Mouse (Mus musculus) urinary bladder, postnatal 25 days (tissue): Measurements from ENCODE around the gene Ndrg2.
"Not testable (repeated sequence)": the region's sequence is repeated elsewhere in the genome, so short reads cannot be mapped to it uniquely, and the experiment has no call there.

Experiments used
- DNase-seq: peaks from one replicate; pipeline ENCODE4 v3.0.0; 2022; ENCODE audit warnings: low spot score

The Ndrg2 gene

DNA sequence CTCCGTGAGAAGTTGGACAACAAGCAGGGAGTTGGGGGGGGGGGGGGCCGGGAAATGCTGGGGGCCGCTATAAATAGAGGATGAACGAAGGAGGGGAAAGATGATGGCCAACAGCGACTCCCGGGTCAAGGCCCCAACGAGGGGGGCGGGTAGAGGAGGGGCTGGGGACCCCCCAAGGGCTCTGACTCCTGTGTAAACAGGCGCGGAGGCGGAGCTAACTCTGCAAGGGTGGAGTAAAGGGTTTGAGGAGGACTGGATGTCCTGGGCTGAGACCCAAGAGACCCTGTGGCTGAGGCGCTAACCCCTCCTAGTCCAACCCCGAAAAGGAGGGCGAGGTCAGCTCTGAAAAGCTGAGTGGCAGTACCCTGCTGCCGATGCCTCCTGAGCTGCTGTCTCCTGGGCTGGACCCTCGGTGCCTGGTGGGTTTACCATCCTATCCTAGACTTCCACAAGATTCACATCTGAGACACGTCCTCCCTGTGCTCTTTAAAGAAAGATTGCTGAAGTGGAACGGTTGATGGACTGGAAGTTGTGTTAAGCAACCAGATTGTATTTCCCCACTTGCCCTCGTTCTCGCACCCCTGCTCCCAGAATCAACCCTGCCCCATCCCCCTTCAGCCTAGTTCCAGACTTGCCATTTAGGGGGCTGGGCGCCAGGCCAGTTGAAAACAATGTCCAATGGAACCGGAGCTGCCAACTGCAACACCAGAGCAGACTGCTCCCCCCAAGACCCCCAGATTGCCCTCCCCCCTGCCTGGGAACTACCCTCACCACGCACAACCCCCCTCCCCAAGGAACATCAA, at the start of gene Ndrg2:
Gene Ndrg2, minus strand, starts transcription at position 199 of the 803 bp plus-strand sequence.
- no peak for DNase-seq

DNA sequence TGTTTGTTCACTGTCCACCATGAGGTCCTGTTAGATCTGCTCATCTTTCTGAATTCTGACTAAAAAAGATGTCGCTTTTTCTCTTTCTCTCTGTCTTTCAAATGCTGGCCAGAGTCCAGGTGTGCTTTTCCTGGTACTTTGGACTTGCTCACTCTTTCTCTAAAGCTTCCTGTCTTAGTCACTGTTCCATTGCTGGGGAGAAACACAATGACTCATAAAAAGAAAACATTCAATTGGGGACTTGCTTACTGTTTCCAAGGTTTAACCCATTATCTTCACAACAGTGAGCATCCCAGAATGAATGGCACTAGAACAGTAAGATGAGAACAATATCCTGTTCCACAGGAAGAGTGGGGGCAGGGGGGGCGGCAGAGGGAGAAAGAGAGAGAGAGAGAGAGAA, 46.4 kb upstream of the Ndrg2 start:
- no peak for DNase-seq

DNA sequence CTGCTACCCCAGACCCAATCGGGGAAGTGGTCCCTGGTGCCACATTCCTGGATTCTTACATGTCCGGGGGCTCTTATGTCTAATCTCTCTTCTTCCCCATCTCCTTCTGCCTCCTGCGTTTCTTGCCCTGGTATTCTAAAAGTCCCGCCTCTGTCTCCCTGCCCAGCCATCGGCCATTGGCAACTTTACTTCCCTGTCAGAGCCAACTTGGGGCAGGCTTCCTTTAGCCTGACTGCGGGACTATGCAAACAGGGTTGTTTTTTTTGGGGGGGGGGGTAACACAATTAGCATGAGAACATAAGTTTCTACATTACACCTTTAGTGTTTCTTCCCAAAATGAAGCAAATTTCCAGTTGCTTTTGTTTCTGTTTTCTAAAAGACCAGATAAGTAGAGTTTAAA, 29.4 kb upstream of the Ndrg2 start:
- no peak for DNase-seq

DNA sequence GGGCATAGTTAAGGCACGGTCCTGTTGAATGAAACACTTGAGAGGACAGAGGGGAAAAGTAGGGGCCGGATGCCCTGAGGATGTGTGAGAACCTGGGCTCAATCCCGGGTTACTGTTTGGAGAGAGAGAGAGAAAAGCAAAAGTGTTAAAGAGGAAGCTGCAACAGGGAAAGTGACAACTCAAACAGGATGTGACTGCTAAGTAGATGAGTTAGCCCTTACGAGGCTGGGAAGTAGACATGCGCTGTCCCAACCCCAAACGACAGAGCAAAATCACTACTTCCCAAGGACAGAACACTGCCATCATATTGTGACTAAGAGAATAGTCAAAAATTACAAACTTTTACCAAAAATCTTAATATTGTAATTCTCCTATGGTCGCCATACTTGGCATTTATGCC, 28.3 kb upstream of the Ndrg2 start:
- no peak for DNase-seq

DNA sequence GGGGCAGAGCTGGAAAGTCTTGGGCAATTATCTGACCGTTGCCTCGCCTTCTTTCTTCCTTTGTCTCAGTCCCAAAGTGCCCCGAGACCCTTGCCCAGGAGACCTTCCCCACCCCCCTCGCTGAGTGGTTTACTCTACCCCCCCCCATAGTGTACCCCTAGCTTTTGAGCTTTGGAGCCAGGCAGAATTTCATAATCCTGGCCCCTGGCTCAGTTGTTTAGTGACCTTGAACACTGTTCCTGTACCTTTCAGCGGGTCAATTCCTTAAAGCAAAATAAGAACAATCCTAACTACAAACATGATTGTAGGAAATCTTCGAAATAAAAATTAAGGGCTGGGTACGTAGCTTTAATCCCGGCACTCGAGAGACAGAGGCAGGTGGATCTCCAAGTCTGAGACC, 27.6 kb upstream of the Ndrg2 start:
- no peak for DNase-seq

DNA sequence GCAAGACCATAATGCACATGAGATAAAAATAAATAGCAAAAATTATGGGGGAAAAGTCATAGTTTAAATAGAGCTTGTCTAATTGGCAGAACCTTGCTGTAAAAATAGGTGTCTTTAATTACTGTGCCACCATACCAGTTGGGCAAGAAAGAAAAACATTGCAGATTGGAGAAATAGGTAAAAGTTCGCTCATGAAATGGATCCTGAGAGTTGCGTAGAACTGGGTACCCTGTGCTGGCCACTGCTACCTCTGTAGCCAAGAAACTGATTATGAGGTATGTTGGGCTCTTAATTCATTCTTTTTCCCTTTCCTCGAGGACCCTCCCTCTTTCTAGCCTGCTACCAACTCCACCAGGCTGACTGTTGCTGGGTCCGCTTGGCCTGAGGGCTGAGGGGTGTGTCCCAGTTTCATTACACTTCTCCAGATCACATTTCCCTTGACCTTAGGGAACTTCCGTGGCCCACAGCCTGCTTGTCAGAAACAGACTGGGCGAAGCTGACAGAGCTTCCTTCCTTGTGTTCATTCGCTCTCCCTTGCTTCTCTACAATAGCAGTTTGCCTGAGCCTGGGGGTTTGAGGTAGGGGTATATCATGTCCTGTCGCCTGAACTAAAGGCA, 27.1 kb upstream of the Ndrg2 start:
- no peak for DNase-seq

DNA sequence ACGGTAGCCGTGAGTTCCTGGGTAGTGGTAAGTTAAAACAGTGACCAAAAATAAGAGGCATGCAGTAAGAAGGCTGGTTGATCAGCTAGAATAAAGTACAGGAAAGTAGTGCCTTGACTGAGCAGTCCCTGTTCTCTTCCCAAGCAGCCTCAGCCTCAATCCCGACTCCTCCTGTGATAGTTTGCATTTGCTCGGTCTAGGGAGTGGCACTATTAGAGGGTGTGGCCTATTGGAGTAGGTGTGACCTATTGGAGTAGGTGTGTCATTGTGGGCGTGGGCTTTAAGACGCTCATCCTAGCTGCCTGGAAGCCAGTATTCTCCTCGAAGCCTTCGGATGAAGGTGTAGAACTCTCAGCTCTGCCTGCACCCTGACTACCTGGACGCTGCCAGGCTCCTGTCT, 25.0 kb upstream of the Ndrg2 start:
- no peak for DNase-seq

DNA sequence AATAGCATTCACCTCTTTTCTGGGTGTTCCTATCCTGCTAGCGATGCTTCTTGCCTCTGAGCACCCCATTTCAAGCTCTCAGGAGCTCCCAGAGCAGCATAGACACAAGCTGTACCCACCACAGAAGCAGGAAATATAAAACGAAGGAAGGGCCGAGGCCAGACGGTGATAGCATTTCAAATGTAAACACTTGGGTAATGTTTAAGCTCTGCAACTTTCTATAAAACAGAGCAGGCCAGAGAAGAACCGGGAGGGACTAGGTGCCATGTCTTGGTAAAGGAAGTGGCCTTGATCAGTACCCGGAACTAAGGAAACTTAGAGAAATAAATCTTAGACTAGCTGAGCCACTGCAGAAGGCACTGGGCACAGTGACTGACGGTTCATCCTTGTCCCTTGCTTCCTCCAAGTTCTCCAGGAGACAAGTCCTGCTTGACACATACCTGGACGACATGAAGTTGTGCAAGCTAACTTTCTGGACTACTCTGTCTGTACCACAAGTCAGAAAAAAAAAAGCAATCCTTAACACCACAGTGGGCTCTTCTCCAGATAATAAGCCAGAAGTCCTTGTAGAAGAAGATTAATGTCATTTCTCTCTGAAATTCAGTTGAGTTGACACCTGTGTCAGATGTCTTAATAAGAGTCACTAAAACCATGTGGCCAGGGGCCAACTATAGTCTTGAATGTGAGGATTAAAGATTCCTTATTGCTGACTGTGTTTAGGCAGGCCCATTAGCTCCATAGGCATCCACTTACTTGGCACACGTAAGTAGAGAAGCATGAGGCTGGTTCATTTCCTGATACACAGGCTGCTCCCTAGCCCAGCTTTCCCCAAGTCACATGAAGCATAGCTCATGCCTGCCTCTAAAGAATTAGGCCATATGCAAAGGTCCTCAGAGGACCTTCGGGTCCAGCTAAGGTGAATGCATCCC, 18.4 kb upstream of the Ndrg2 start:
- no peak for DNase-seq

DNA sequence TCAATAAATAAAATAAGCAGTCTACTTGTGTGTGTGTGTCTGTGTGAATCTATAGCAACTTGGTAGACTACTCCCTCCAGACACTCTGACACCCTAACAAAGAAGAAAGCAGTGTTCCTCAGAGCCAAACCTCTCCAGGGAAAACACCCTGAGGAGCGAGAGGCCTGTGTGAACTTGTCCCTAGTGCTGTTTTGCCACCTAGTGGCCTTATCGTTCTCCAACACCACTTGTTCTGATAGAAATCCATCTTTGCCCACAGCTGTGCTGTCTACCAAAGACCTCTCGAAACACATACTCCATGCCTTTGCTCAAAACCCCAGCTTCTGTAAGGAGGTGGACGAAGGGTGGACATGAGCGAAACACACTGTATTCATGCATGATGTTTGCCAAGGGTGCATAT, 16.9 kb upstream of the Ndrg2 start:
- DNase-seq: no peak

DNA sequence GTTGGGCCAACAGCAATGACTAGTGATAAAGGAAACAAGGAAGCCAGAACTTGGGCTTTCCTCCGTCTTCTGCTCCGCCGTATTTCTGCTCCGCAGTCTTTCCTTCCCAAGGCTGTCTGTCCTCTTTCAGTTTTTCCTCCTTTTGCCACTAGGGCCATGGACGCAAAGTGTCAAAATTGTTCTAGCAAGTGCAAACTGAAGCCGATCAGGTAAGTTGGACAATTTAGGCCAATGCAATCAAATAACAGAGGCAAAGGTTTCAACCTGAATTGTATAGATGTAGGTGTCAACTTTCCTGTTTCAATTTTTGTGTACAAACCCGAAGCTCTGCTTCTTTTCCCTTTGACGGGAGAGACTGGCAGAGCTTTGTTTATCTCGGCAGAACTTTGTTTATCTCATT, 16.0 kb upstream of the Ndrg2 start:
- no peak for DNase-seq

DNA sequence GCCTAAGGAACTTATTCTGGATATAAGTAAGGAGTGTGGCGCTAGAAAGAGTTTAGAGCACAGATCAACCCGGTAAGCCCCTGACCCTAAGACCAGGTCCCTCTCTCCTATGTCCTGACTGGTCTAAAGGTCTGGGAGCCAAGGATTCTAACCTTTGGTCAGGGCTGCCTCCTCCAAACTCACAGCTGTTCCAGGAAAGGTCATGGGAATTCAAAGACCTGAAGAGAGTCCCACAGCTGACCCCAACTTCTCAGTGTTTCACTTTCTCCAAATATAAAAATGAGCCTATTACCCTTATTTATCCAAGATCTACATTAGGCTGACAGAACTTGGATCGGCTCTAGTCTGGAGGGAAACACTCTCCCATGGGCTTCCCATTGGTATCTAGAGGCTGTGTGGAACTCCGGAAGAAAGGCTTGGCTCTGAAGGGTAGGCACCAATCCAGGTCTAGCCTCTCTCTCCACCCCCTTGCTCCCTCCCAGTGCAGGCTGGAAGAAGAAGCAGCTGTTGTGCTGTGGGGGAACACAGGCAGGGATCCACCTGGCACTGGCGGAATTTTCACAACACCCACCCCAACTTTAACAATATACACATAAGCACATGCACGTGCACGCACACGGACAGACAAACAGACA, 15.5 kb upstream of the Ndrg2 start:
- DNase-seq: no peak

DNA sequence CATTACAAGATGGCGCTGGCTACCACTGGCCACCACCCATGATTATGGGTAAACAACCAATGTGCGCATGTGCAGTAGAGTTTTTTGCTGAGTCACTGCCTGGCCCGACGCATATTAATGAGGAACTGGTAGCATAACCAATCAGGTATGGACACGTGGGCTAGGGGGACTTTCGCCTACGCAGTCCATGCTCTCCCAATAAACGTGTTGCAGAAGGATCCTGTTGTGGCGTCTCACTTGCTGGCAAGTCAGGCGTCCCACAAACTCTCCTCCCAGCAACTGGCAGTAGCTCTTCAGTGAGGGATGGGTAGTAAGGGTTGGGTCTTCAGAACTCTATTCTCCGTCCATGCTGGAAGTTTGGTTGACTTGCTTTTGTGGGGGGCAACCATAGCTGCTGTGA, 13.0 kb upstream of the Ndrg2 start:
- DNase-seq: not testable (repeated sequence)

DNA sequence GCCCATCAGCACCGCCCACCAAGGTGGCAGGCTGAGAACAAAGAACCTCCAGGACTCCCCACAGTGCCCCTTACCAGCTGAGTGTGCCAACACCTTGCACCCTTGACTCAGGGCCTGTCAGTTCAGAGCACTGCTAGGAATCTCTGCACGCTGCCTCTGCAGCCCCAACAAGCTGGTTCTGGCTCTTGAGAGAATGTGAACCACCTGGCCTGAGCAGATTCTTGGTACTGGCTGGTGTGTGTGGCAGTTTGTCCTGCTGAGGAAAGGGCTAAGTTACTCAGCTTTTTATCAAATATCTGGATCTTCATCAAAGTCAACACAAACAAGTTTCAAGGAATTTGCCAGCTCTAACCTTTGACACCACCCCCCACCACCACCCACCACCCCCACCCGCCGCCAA, 9.5 kb upstream of the Ndrg2 start:
- DNase-seq: no peak

DNA sequence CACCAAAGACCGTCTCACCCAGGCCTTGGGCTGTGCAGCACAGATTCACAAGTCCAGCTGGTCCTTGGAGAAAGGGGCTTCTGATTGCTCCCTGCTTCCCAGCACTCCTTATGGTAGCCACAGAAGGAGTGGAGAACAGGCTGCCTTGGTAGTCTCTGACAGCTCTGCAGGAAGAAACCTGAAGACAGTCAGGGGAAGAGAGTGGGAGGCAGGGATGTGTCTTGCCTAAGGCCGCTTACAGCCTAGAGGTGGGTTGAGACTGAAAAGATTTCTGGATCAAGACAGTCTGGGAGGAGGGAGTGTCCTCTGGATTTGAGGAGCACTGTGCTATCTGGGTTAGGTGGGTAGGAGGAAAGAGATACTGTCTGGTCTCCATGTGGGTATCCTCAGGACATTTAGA, 9.0 kb upstream of the Ndrg2 start:
- no peak for DNase-seq

DNA sequence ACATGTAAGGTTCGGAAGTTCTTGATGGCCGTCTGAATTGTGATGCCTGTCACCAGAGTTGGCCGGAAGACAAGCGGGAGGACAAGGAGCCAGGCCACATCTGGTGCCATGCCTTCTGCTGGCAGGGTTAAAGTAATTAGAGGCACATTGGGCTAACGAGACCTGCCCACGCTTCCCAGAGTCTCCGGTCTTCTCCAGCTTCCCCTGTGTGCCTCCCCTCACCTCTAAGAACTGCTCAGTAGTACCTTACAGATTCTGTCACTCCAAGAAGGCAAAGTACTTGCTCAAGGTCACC, 8.6 kb upstream of the Ndrg2 start, which contains the start of gene Rnase13:
Gene Rnase13, minus strand, starts transcription at position 203 of the 295 bp plus-strand sequence.
- DNase-seq: no peak

DNA sequence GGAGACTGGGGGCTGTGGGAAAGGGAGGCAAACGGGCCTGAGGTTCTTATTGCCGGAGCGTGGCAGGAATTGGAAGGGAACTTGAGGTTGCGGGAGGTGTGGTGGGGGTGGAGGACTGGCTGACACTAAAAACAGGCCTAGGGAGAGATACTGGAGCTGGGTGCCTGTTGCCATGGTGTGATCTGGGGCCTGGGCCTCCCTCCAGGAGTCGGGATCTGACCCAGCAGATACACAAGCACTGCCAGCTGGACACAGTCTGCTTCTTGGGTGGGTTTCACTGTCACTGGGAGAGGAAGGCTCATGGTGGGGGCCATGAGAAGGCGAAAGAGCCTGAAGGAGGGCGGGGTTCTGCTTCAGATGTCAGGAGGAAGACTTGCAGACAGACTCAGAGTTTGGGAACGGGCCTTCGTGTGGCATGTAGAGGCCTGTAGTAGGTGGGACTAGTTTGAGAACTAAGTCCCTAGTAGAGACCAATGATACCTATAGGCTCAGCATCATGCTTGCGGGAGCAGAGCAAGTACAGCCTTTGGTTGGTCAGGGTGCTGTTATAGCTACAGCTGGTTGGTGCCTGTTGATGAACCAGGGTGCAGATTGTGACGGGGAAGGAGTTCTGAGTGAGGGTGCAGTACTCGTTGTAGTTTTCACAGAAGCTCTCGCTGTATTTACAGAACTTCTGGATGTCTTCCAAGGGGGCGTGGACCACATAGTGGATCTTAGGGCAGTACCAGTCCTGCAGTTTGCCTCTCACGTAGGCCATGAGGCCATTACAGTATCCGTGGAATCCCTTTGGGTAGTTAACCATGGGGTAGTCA, 8.0 kb upstream of the Ndrg2 start:
- DNase-seq: no peak

DNA sequence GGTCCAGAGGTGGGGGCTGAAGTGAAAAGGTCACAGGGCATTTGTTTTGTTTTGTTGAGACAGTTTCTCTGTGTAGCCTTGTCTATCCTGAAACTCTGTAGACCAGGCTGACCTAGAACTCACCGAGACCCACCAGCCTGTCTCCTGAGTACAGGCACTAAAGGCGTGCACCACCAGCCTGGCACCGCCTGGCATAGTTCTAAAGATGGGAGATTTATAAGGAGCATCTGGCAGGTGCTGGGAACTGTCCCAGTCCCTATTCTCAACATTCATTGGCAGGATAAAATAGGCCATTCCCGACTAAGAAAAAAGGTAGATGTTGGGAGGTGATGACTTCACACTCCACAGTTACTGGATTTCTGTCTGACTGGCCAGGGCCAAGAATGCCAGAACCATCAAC, 5.0 kb upstream of the Ndrg2 start:
- no peak for DNase-seq

DNA sequence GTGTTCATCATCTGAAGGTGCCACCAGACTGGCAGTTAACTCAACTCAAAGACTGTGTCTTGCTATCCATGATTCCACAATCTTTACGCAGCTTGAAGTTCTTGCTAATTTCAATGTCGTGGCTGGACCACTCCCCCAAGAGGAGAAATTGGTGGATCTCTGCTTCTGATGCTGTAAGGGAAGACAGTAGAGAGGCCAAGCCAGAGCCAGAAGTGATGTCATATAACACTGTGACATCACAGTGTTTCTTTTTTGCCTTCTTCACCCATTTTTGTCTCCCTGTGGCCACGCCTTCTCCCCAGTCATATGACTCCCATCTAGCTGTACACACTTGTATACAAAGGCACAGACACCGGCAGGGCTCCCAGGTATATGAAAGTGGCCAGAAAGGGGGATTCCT, 4.2 kb upstream of the Ndrg2 start, which contains the start of gene Tppp2:
Gene Tppp2, plus strand, starts transcription at position 301 of the 400 bp plus-strand sequence.
- no peak for DNase-seq

DNA sequence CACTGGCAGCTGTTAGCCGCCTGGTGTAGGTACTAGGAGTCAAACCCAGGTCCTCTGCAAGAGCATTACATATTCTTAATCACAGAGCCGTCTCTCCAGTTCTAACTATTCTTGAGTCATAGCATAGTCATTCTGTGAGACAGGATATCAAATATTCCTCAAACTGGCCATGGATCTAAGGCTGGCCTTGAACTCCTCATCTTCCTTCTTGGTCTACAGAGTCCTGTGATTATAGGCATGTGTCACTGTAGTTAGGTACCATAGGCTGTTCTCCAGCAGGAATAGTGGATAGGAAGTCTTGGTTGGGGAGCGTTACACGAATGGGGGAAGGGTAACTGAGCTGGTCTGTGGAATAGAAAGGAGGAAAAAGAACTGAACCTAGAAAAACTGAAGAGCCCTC, 2.6 kb upstream of the Ndrg2 start:
- no peak for DNase-seq

DNA sequence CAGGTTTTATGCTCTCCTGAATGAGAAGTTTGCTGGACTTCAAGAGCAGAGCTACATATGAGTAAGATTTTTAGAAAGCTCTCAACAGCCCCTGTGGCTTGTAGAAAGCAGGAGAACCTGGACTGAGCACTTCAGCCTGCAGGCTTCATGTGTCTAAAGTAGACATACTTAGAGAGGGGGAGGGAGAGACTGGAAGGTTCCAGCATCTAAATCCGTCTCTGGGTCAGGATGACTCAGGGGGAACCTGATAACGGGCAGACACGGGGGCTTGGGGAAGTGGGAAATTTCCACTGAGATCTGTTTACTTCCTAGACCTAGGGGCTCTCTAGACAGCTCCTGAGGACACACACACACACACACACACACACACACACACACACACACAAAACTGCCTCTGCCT, 1.1 kb upstream of the Ndrg2 start:
- DNase-seq: no peak
